Mouse (Mus musculus) kidney, postnatal 0 days (tissue): ENCODE results near the gene Arhgef1. TPM values are rescaled to one million over a fixed set of nuclear protein-coding genes. Genes with fewer than 3 reads are reported as not detected.

Experiments used
- ATAC-seq: fragments of 200-750 bp; cut with Nextera tagmentation; replicated peaks from 2 replicates; pipeline ENCODE4 v1.8.0; 2017; ENCODE audit warnings: low read depth, moderate number of reproducible peaks, moderate TSS enrichment, moderate library complexity; ENCODE audit not compliant: low FRiP score
- DNase-seq: peaks from one replicate; pipeline ENCODE4 v3.0.0-alpha.2; 2016; ENCODE audit warnings: low spot score
- H3K27ac ChIP-seq: fragments of 300-500 bp; sonication (generic); 2 replicates; pipeline ENCODE4 v1.5.1; 2014; ENCODE audit warnings: mild to moderate bottlenecking
- H3K27me3 ChIP-seq: fragments of 300-500 bp; sonication (generic); 2 replicates; pipeline ENCODE4 v1.6.1; 2014; ENCODE audit warnings: low read length, mixed read lengths; ENCODE audit not compliant: insufficient read depth
- H3K36me3 ChIP-seq: fragments of 300-500 bp; sonication (generic); 2 replicates; pipeline ENCODE4 v1.6.1; 2014; ENCODE audit warnings: low read length, mixed read lengths; ENCODE audit not compliant: insufficient read depth
- H3K4me1 ChIP-seq: fragments of 300-500 bp; sonication (generic); replicated peaks from 2 replicates; pipeline ENCODE4 v1.6.1; 2014; ENCODE audit warnings: antibody characterized with exemption, low read length, mixed read lengths; ENCODE audit not compliant: insufficient read depth
- H3K4me2 ChIP-seq: fragments of 300-500 bp; sonication (generic); 2 replicates; pipeline ENCODE4 v1.6.1; 2014; ENCODE audit warnings: mild to moderate bottlenecking, low read length, moderate library complexity, mixed read lengths
- H3K4me3 ChIP-seq: fragments of 300-500 bp; sonication (generic); replicated peaks from 2 replicates; pipeline ENCODE4 v1.5.1; 2014; ENCODE audit warnings: low read depth, low read length
- H3K9ac ChIP-seq: fragments of 300-500 bp; sonication (generic); 2 replicates; pipeline ENCODE4 v1.6.1; 2014; ENCODE audit warnings: low read depth, low read length
- H3K9me3 ChIP-seq: fragments of 300-500 bp; sonication (generic); replicated peaks from 2 replicates; pipeline ENCODE4 v1.6.1; 2016; ENCODE audit warnings: low read length, inconsistent platforms, mixed read lengths
- CTCF ChIP-seq: IDR thresholded peaks from 2 replicates; pipeline ENCODE4 v1.5.1; 2016; ENCODE audit warnings: antibody characterized with exemption, low read depth, mild to moderate bottlenecking, moderate library complexity
- WGBS: fragments of 180-500 bp; shearing (Covaris S2); extraction: QIAGEN DNeasy Blood & Tissue Kit; methylation state at CpG from one replicate; pipeline ENCODE4 v1.1.7; 2014; 5-methylcytosine and 5-hydroxymethylcytosine counted together
- polyA plus RNA-seq: library from polyadenylated mRNA; unstranded; fragments of >200 nt; fragmentation: Nextera tagmentation; extraction: Ambion mirVana; gene quantifications from 2 replicates; pipeline ENCODE4 v1.2.1, GENCODE M21; 2015

The Arhgef1 gene
- 63.6 and 66.1 TPM in 2 replicates for polyA plus RNA-seq

DNA sequence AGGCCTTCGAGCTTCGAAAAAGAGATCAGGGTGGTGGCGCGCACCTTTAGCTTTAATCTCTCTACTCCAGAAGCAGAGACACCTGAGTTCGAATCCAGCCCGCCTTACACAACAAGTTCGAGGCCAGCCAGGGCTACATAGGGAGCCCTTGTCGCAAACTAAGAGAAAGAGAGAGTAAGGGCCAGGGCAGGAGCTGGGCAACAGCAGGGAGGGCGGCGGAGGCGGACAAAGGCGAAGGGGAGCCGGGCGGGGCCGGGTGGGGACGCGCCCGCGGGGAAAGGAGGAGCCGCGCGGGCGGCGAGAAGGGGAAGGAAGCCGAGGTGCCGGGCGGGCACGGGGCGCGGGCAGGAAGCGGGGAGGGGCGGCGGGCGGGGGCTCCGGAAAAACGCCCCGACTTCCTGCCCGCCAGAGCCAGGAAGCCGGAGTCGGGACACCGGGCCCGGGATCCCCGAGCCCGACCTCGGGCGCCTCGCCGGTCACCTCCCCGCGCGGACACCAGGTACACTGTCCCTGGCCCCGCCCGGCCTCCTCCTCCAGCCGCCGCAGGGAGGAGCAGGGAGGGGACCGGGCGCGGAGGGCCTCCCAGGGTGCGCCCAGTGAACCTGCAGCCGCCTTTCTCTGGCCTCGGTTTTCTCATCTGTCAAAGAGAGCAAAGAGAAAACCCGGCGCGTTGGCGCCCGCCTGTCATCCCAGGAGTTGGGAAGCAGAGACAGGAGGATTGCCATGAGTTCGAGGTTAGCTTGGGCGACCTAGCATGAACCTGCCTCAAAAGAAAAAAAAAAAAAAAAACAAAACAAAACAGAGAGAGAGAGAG, at the start of gene Arhgef1:
TSS of gene Arhgef1 (plus strand) at position 283 of the 814 bp plus-strand sequence.
- H3K27me3 ChIP-seq = no peaks in the 10 kb centered on the region
- H3K4me3 ChIP-seq = peak within 1 kb of the TSS; percentile 77
- 3% methylated on average over 58 of the region's 68 CpGs for WGBS
- ATAC-seq = no peak
- no peak for TF ChIP-seq CTCF
- H3K27ac ChIP-seq = peak within 1 kb of the TSS; percentile 92
- no peaks in the 10 kb centered on the region for H3K36me3 ChIP-seq
- H3K9me3 ChIP-seq = no peaks in the 10 kb centered on the region
- peak within 1 kb of the TSS; percentile 74 for H3K4me2 ChIP-seq
- peak within 1 kb of the TSS; percentile 77 for H3K9ac ChIP-seq
- peak; percentile 71 for DNase-seq
- H3K4me1 ChIP-seq = peaks cover 11% of the 10 kb centered on the region; the same call in 1 of the 2 replicates

DNA sequence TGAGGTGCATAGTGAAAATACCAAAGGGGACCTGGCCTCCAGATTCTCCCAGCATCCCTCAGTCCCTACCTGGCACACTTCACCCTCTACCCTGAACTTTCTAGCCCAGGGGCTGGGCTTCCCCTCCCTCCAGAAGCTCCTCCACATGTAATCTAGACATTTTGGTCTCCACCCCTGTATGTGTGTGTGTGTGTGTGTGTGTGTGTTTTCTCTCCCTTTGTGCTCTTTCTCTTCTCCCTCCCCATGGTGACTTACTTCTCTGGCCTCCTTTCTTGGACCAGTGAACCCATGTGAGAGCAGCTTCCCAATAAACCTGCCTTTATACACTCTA, 49.5 kb upstream of the Arhgef1 start:
- Histone ChIP-seq H3K9me3 (no peaks in the 10 kb centered on the region), H3K27ac (no peak overlapping the region), H3K4me2 (no peak overlapping the region), H3K4me3 (no peak overlapping the region), H3K36me3 (no peaks in the 10 kb centered on the region), H3K9ac (no peak overlapping the region), H3K4me1 (no peaks in the 10 kb centered on the region; the same call in 1 of the 2 replicates), H3K27me3 (no peaks in the 10 kb centered on the region)
- DNase-seq (no peak), ATAC-seq (no peak)
- no peak for TF ChIP-seq CTCF

DNA sequence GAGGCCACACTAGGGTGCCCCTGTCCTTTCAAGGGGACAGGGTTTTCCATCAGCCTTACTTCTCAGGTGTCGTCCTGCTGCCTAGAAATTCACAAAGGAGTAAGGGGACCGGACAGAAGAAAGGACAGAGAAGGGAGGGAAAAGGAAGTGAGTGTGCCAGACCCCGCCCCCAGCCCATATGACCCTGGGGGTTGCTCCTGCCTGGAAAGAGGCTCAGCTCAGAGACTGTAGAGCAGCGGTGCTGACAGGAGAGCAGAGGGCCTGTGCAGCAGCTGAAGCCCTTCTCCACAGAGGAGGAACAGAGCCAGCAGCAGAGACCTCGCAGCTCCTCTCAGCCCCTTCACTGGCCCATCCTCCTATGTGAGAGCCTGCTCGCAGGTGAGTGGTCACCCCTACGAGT, 49.0 kb upstream of the Arhgef1 start:
- Histone ChIP-seq H3K36me3 (no peaks in the 10 kb centered on the region), H3K27me3 (no peaks in the 10 kb centered on the region), H3K27ac (no peak overlapping the region), H3K4me3 (no peak overlapping the region), H3K9ac (no peak overlapping the region), H3K9me3 (no peaks in the 10 kb centered on the region), H3K4me2 (no peak overlapping the region), H3K4me1 (no peaks in the 10 kb centered on the region; the same call in 1 of the 2 replicates)
- DNase-seq (no peak), ATAC-seq (no peak)
- 25% methylated on average over 7 of the region's 7 CpGs for WGBS
- no peak for TF ChIP-seq CTCF

DNA sequence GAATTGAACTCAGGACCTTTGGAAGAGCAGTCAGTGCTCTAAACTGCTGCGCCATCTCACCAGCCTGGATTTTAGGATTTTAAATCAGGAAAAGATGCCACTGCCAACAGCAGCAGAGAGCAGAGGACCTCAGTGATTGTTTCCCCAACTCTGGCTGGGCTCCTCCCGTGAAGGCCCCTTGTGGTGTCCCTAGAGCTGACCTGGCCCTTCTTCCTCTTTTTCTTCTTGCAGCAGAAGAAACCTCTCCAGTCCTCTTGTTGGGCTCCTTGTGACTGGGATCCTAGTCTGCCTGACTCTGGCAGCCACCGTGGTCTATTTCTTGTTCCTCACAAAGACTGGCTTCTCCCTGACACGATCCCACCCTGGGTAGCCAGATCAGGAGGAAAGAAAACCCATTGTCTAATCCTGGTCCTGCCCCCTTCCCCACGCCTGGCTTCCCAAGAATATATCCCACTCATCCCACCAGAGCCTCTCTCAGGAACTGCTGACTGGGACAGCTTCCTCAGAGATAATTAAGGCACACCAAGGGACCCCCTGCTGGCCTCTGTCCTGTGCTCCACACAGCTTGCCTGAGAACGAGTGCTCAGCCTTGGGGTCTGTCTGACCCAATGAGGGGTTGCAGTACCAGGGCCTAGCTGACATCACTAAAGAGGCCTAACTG, 46.1 kb upstream of the Arhgef1 start:
- TF ChIP-seq CTCF = no peak
- 53% methylated on average over 6 of the region's 6 CpGs for WGBS
- Histone ChIP-seq H3K4me3 (no peak overlapping the region), H3K4me2 (no peak overlapping the region), H3K9ac (no peak overlapping the region), H3K4me1 (no peaks in the 10 kb centered on the region; the same call in 1 of the 2 replicates), H3K9me3 (no peaks in the 10 kb centered on the region), H3K36me3 (no peaks in the 10 kb centered on the region), H3K27ac (no peak overlapping the region), H3K27me3 (no peaks in the 10 kb centered on the region)
- DNase-seq = no peak
- ATAC-seq = no peak

DNA sequence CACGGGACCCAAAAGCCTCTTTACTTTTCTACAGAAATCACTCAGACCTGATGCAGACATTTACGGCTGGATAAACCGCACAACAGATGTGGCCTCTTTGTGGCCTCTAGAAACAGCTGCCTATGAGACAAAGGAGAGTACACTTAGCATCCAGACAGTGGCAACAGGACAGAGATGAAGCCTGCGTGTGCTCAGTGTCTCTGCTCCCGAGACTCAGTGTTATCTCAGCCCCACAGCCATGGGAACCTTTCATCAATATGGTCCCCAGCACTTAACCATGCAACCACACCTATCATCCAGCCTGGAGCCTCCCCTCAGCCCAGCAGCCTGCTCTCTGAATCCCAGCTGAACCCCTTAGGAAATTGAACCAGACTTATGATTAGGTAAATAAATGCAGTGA, 43.5 kb upstream of the Arhgef1 start:
- H3K4me2 ChIP-seq = no peak overlapping the region
- no peak overlapping the region for H3K27ac ChIP-seq
- WGBS = 62% methylated on average over 5 of the region's 5 CpGs
- H3K4me3 ChIP-seq = no peak overlapping the region
- no peaks in the 10 kb centered on the region for H3K4me1 ChIP-seq
- no peaks in the 10 kb centered on the region for H3K9me3 ChIP-seq
- ATAC-seq = no peak
- H3K27me3 ChIP-seq = no peaks in the 10 kb centered on the region
- no peak for TF ChIP-seq CTCF
- DNase-seq = no peak
- H3K9ac ChIP-seq = no peak overlapping the region
- no peaks in the 10 kb centered on the region for H3K36me3 ChIP-seq

DNA sequence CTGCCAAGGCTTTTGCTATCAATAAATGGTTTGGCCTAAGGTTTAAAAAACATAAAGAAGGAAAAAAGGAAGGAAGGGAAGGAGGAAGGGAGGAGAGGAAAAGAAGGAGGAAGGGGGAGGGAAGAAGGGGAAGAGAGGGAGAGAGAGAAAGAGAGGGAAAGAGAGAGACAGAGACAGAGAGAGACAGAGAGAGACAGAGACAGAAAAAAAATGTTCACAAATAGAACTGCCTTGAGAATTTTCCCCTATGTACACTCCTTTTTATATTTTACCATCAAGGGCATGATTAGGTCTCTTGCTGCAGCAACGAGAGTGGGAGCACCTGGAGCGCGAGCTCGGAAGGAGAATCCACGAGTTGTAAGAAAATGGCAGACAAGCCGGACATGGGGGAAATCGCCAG, 40.8 kb upstream of the Arhgef1 start, which contains the start of gene Gm9844:
TSS of gene Gm9844 (plus strand) at position 301 of the 400 bp plus-strand sequence.
- DNase-seq (no peak), ATAC-seq (no peak)
- Histone ChIP-seq H3K9ac (no peak within 1 kb of the TSS), H3K4me2 (no peak within 1 kb of the TSS), H3K4me1 (no peaks in the 10 kb centered on the region), H3K27me3 (no peaks in the 10 kb centered on the region), H3K36me3 (no peaks in the 10 kb centered on the region), H3K4me3 (no peak within 1 kb of the TSS), H3K27ac (no peak within 1 kb of the TSS), H3K9me3 (no peaks in the 10 kb centered on the region)
- 78% methylated on average over 7 of the region's 7 CpGs for WGBS
- TF ChIP-seq CTCF = no peak
